Mouse (Mus musculus): Measurements from ENCODE around the gene Hspa1b. TPM values are rescaled to one million over a fixed set of nuclear protein-coding genes. Genes with fewer than 3 reads are reported as not detected.
"Not testable (repeated sequence)": the region's sequence is repeated elsewhere in the genome, so short reads cannot be mapped to it uniquely, and the experiment has no call there.

Gene Hspa1b
- total RNA-seq, 1 experiment from 2014 or later, result 18.4 TPM

DNA sequence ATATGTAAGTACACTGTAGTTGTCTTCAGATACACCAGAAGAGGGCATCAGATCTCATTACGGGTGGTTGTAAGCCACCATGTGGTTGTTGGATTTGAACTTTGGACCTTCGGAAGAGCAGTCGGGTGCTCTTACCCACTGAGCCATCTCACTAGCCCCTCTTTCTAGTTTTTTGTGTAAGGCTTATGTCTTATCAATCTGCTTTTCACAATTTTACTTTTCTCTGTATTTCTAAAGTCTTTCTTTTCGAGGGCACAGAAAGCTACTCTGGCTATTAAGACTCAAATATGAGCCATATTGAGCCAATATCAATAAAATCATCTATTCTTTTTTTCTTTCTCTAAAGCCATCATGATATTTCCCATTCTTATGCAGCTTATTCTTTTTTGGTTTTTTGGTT is 36.2 kb upstream of the Hspa1b start:
- not testable (repeated sequence) for ATAC-seq (replicated peaks in 1 of 2; ENCODE audit: insufficient read depth in 1 of 2, low FRiP score in 2 of 2, low TSS enrichment in 1 of 2, low read depth in 1 of 2, poor library complexity in 2 of 2, severe bottlenecking in 2 of 2)

DNA sequence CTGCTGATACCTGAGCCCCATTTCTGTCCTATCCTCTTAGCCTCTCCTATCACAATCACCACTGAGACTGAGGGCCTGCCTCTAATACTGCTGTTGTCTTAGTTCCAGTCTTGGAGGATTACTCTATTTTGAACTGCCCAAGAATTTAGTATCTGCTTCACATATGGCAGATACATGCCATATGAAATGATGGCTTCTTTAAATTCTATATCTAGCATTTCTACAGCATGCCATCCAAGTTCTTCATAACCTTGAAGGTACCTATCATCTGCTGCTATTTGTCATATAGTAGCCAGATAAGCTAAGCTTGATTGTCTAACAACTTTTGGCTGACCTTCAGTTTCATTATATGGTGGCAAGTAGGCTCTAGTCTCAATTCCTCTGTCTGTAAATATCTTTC is 35.7 kb upstream of the Hspa1b start:
- no peak for ATAC-seq (replicated peaks in 1 of 2; ENCODE audit: insufficient read depth in 1 of 2, low FRiP score in 2 of 2, low TSS enrichment in 1 of 2, low read depth in 1 of 2, poor library complexity in 2 of 2, severe bottlenecking in 2 of 2)

DNA sequence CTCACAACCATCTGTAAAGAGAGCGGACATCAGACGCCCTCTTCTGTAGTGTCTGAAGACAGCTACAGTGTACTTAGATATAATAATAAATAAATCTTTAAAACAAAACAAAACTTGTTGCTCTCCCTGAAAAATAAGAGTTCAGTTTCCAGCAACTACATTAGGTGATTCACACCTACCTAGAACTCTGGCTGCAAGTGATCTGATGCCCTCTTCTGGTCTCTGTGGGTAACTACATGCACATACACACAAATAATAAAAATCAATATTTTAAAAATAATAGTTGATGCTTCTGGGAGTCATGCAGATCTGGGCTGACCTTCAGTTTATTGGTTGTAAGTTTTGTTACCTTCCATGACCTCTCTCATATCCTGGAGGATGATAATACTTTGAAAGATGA is 25.2 kb upstream of the Hspa1b start:
- no peak for ATAC-seq (replicated peaks in 1 of 2; ENCODE audit: insufficient read depth in 1 of 2, low FRiP score in 2 of 2, low TSS enrichment in 1 of 2, low read depth in 1 of 2, poor library complexity in 2 of 2, severe bottlenecking in 2 of 2)

DNA sequence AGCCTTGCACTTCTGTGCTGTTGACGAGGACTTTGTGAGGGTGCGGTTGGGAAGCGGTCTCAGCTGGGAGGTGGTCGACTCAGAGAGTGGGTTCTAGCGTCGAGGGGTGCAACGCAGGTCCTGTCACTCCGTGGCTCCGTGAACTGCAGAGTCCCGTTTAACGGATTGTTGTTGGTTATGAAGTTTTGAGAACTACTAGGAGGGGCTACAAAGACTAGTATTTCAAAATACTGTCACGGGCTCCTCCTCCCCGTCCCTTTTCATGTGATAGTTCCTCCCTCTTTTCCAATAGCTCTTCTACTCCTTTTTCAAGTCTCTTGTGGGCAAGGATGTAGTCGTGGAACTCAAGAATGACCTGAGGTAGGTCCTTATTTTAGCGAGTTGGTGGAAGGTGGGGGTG is 23.3 kb upstream of the Hspa1b start:
- ATAC-seq (replicated peaks in 1 of 2; ENCODE audit: insufficient read depth in 1 of 2, low FRiP score in 2 of 2, low TSS enrichment in 1 of 2, low read depth in 1 of 2, poor library complexity in 2 of 2, severe bottlenecking in 2 of 2), result 0 out of 4 replicates have a peak, but pooled peaks of 1 of the 2 experiments have one; percentile 7

DNA sequence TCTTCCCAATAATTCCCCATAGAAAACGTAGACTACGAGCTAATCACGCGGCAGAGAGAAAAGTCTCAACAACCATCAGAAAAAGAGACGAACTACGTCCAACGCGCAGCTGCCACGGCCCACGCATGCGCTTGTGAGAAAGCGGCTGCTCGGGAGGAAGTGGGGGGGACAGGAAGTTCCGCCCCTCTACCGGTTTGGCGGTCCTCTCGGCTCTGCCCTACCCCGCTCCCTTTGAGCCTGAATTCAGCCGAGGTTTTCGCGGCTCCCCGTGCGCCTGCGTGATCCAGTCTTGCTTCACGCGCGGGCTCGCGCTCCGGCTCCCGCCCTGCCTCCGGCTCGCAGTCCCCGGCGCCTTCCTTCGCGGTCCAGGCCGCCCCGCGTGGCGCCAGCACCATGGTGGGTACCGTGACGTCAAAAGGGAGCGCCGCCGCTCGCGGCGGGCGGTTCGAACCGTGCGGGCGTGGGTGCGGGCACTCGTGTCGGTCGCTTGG is 22.7 kb upstream of the Hspa1b start, which contains the start of gene Lsm2:
TSS of gene Lsm2 (plus strand) at position 173 of the 491 bp plus-strand sequence.
- peak; percentile 70 to 86 for ATAC-seq (replicated peaks in 1 of 2; ENCODE audit: insufficient read depth in 1 of 2, low FRiP score in 2 of 2, low TSS enrichment in 1 of 2, low read depth in 1 of 2, poor library complexity in 2 of 2, severe bottlenecking in 2 of 2)

DNA sequence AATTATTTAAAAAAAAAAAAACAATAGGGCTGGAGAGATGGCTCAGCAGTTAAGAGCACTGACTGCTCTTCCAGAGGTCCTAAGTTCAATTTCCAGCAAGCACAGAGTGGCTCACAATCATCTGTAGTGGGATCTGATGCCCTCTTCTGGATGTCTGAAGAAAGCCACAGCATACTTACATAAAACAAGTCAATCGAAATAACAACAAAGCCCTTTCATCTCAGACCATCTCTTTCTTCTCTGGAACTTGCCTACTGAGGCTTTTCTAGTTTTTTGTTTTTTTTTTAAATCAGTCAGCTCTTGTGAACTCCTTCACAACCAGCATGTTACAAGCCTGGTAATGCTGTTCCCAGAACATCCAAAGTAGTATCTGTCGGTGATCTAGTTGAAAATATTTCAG is 21.6 kb upstream of the Hspa1b start:
- ATAC-seq (replicated peaks in 1 of 2; ENCODE audit: insufficient read depth in 1 of 2, low FRiP score in 2 of 2, low TSS enrichment in 1 of 2, low read depth in 1 of 2, poor library complexity in 2 of 2, severe bottlenecking in 2 of 2), result no peak

DNA sequence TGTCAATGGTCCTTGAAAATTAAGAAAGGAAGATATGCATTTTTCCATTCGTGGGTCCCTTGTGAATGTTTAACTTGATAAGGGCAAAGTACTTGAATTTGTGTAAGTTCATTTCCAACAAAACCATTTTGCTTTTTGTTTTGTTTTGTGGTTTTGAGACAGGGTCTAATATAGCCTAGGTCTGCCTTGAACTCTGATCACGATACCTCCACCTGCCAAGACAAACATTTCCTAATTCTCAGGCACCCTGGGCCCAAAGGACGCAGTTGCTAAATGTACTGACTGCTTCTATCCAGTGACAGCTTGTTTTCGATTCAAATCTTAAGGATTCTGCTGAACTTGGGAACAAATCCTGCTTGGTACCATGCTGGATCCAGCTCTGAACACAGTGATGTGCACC is 20.6 kb upstream of the Hspa1b start:
- no peak for ATAC-seq (replicated peaks in 1 of 2; ENCODE audit: insufficient read depth in 1 of 2, low FRiP score in 2 of 2, low TSS enrichment in 1 of 2, low read depth in 1 of 2, poor library complexity in 2 of 2, severe bottlenecking in 2 of 2)

DNA sequence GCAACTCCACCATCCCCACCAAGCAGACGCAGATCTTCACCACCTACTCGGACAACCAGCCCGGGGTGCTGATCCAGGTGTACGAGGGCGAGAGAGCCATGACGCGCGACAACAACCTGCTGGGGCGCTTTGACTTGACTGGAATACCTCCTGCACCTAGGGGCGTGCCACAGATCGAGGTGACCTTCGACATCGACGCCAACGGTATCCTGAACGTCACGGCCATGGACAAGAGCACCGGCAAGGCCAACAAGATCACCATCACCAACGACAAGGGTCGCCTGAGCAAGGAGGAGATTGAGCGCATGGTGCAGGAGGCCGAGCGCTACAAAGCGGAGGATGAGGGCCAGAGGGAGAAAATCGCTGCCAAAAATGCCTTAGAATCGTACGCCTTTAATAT is 19.2 kb upstream of the Hspa1b start:
- ATAC-seq (replicated peaks in 1 of 2; ENCODE audit: insufficient read depth in 1 of 2, low FRiP score in 2 of 2, low TSS enrichment in 1 of 2, low read depth in 1 of 2, poor library complexity in 2 of 2, severe bottlenecking in 2 of 2), result no peak

DNA sequence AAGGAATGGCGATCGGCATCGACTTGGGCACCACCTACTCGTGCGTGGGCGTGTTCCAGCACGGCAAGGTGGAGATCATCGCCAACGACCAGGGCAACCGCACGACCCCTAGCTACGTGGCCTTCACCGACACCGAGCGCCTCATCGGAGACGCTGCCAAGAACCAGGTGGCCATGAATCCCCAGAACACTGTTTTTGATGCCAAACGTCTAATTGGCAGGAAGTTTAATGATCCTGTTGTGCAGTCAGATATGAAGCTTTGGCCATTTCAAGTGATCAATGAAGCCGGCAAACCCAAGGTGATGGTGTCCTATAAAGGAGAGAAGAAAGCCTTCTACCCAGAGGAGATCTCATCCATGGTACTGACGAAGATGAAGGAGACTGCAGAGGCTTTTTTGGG is 18.0 kb upstream of the Hspa1b start:
- no peak for ATAC-seq (replicated peaks in 1 of 2; ENCODE audit: insufficient read depth in 1 of 2, low FRiP score in 2 of 2, low TSS enrichment in 1 of 2, low read depth in 1 of 2, poor library complexity in 2 of 2, severe bottlenecking in 2 of 2)

DNA sequence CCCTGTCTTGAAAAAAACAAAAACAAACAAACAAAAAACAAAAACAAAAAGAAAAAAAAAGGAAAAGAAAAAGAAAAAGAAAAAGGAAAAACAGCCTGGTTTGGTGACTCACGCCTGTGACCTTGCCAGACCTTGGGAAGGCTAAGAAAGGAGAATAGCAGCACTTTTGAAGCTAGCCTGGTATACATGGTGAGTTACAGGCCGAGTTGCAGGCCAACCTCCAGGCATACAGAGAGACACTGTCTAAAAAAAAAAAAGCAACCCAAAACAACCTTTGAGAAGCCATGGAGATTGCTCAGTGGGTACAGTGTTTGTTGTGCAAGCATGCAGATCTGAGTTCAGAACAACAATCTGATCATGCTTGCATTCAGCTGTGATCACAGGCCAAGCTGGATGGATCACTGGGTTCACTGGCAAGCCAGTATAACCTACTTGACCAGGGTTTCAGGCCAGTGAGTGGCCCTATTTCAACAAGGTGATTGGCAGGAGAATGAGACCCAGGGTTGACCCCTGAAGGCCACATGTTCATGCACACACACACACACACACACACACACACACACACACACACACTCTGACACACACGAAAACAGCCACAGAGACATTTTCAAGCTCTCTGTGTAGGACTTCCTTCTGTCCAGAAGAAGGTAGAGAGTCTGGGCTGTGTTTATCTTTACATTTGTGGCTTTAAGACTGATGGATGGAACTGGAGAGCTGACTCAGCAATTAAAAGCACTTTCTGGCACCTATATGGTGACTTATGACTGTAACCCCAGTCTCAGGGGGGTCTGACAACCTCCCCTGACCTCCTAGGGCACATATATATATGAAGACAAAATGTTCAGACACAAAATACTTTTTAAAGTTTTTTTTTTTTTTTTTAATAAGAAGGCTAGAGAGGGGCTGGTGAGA is 16.8 kb upstream of the Hspa1b start:
- no peak for ATAC-seq (replicated peaks in 1 of 2; ENCODE audit: insufficient read depth in 1 of 2, low FRiP score in 2 of 2, low TSS enrichment in 1 of 2, low read depth in 1 of 2, poor library complexity in 2 of 2, severe bottlenecking in 2 of 2)

DNA sequence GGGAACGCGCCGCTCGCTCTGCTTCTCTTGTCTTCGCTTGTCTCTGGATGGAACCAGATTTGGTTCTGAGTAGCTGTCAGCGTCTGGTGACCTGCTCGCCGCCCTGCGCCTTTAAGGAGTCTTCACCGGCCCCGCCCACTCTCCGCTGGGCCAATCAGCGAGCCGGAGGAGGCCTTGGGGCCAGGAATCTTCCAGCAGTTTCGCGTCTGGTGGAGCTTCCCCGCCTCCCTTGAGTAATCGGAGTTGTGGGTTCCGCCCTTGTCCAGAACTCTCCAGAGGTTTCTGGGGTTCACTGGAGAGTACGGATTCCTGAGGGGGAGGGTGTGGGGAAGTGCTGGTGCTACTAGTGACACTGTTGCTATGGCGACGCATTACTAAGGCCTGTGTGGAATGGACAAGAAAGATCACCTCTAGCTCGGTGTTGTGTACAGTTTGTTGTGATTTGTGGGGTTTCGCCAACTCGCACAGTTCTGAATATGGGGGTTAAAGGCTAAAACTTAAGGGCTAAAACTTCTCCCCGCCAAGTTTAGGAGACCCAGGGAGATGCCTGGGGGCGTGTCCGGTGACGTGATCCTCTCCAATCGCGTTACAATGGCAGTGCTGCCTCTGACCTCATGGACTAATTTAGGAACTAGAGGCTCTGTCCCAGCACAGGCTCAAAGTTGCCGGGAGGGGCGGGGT is 13.2 kb upstream of the Hspa1b start, which contains the start of the genes Hspa1a and Hspa1l:
TSS of gene Hspa1a (minus strand) at position 88 of the 681 bp plus-strand sequence.
TSS of gene Hspa1l (plus strand) at position 635 of the 681 bp plus-strand sequence.
- ATAC-seq (replicated peaks in 1 of 2; ENCODE audit: insufficient read depth in 1 of 2, low FRiP score in 2 of 2, low TSS enrichment in 1 of 2, low read depth in 1 of 2, poor library complexity in 2 of 2, severe bottlenecking in 2 of 2), result peak; percentile 91 to 95

DNA sequence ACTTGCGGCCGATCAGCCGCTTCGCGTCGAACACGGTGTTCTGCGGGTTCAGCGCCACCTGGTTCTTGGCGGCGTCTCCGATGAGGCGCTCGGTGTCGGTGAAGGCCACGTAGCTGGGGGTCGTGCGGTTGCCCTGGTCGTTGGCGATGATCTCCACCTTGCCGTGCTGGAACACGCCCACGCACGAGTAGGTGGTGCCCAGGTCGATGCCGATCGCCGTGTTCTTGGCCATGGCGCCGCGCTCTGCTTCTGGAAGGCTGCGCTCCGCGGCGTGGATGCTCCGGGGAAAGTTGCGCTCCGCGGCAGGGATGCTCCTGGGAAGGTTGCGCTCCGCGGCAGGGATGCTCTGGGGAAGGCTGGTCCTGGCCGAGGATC is 12.6 kb upstream of the Hspa1b start:
- ATAC-seq (replicated peaks in 1 of 2; ENCODE audit: insufficient read depth in 1 of 2, low FRiP score in 2 of 2, low TSS enrichment in 1 of 2, low read depth in 1 of 2, poor library complexity in 2 of 2, severe bottlenecking in 2 of 2), result peak in 1 of 2 experiments; percentile 18; a peak in 1 of 4 replicates

DNA sequence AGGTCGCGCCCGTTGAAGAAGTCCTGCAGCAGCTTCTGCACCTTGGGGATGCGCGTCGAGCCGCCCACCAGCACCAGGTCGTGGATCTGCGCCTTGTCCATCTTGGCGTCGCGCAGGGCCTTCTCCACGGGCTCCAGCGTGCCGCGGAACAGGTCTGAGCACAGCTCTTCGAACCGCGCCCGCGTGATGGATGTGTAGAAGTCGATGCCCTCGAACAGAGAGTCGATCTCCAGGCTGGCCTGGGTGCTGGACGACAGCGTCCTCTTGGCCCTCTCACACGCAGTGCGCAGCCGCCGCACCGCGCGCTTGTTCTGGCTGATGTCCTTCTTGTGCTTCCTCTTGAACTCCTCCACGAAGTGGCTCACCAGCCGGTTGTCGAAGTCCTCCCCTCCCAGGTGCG is 11.8 kb upstream of the Hspa1b start:
- not testable (repeated sequence) for ATAC-seq (replicated peaks in 1 of 2; ENCODE audit: insufficient read depth in 1 of 2, low FRiP score in 2 of 2, low TSS enrichment in 1 of 2, low read depth in 1 of 2, poor library complexity in 2 of 2, severe bottlenecking in 2 of 2)

DNA sequence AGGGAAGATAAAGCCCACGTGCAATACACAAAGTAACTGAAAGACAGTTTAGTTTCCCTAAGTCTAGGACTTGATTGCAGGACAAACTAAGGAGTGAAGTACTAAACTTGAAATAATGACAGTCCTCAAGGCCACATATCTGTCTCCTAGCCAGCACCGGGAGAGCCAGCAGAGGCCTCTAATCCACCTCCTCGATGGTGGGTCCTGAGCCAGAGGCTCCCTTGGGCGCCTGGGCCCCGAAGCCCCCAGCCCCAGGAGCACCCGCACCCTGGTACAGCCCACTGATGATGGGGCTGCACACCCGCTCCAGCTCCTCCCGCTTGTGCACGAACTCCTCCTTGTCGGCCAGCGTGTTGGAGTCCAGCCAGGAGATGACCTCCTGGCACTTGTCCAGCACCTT is 10.8 kb upstream of the Hspa1b start, which contains the start of gene Gm20481:
TSS of gene Gm20481 (plus strand) at position 91 of the 400 bp plus-strand sequence.
- not testable (repeated sequence) for ATAC-seq (replicated peaks in 1 of 2; ENCODE audit: insufficient read depth in 1 of 2, low FRiP score in 2 of 2, low TSS enrichment in 1 of 2, low read depth in 1 of 2, poor library complexity in 2 of 2, severe bottlenecking in 2 of 2)

DNA sequence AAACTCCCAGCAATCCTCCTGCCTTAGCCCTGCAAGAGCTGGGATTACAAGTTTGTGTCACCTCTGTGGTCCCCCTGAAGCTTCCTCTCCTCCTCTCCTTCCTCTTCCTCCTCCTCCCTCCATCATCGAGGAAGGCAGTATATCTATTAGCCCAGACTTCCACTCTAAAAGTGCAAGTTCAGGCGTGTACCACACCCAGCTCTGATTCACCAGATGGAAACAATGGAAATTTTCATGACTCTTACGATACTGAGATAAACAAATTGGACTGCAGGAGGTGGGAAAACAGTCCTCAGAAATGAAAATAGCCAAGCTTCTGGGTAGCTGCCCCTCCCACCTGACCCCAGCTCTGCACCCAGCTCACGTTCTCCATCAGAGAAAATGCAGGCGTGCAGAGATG is 6.6 kb upstream of the Hspa1b start:
- no peak for ATAC-seq (replicated peaks in 1 of 2; ENCODE audit: insufficient read depth in 1 of 2, low FRiP score in 2 of 2, low TSS enrichment in 1 of 2, low read depth in 1 of 2, poor library complexity in 2 of 2, severe bottlenecking in 2 of 2)

DNA sequence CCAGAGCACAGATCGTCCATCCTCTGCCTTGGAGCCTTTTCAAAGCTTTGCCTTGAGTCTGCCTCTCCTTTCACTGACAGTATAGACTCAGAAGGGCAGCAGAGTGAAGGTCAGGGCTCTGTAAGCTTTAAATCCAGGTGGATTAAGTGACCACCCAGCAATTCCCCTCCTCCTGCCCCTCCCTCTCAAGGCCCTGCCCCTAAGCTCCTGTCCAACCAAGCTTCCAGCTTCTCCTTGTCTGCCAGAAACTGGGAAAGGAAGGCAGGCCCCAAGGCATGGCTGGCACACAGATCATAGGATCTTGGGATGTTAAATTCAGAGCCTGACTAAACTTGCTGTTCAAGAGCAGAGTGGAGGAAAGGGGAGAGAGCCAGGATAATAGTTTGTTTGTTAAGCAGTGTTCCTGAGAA is 5.6 kb upstream of the Hspa1b start:
- no peak for ATAC-seq (replicated peaks in 1 of 2; ENCODE audit: insufficient read depth in 1 of 2, low FRiP score in 2 of 2, low TSS enrichment in 1 of 2, low read depth in 1 of 2, poor library complexity in 2 of 2, severe bottlenecking in 2 of 2)

DNA sequence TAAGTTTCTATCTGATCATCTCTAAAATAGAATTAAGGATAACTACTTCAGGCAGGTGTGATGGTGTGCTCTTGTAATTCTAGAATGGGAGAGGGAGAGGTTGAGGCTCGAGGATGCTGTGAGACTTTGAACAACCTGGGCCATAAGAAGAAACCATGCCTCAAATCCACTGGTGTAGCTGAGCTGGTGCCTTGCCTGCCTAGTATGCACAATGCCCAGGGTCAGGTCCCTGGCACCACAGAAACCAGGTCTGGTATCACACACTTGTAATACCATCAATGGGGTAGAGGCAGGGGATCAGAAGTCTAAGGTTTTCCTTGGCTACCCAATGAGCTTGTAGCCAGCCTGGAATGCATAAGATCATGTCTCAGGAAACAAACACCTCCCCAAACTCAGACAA is 3.8 kb upstream of the Hspa1b start:
- ATAC-seq (replicated peaks in 1 of 2; ENCODE audit: insufficient read depth in 1 of 2, low FRiP score in 2 of 2, low TSS enrichment in 1 of 2, low read depth in 1 of 2, poor library complexity in 2 of 2, severe bottlenecking in 2 of 2), result no peak

DNA sequence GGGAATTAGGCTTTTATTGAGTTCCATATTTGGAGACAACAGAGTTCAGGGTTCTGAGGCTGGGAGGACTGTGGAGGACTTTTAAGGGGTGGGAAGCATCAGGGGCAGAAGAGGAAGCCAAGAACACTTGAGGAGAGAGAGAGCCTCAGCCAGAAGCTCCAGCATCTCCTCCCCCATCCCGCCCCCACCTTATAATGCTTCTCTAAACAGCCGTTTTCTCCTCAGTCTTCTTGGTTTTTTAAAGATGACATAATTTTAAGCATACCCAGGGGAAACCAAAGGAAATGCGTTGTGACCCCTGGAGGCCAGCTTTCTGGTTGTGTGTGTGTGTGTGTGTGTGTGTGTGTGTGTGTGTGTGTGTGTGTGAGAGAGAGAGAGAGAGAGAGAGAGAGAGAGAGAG is 3.1 kb upstream of the Hspa1b start:
- ATAC-seq (replicated peaks in 1 of 2; ENCODE audit: insufficient read depth in 1 of 2, low FRiP score in 2 of 2, low TSS enrichment in 1 of 2, low read depth in 1 of 2, poor library complexity in 2 of 2, severe bottlenecking in 2 of 2), result no peak

Data from hematopoietic stem cell, adult 5-6 weeks (primary cell).